Mouse (Mus musculus) naive thymus-derived CD4-positive, alpha-beta T cell, adult 5 months (primary cell): ENCODE results near the gene Mtmr4. TPM values are rescaled to one million over a fixed set of nuclear protein-coding genes. Genes with fewer than 3 reads are reported as not detected.

Experiments used
- polyA plus RNA-seq: library from polyadenylated mRNA; unstranded; fragments of 100-300 nt; shearing (Covaris generic); gene quantifications from one replicate; pipeline ENCODE4 v1.2.1, GENCODE M21; 2017

Gene Mtmr4
- polyA plus RNA-seq = 25.7 TPM

DNA sequence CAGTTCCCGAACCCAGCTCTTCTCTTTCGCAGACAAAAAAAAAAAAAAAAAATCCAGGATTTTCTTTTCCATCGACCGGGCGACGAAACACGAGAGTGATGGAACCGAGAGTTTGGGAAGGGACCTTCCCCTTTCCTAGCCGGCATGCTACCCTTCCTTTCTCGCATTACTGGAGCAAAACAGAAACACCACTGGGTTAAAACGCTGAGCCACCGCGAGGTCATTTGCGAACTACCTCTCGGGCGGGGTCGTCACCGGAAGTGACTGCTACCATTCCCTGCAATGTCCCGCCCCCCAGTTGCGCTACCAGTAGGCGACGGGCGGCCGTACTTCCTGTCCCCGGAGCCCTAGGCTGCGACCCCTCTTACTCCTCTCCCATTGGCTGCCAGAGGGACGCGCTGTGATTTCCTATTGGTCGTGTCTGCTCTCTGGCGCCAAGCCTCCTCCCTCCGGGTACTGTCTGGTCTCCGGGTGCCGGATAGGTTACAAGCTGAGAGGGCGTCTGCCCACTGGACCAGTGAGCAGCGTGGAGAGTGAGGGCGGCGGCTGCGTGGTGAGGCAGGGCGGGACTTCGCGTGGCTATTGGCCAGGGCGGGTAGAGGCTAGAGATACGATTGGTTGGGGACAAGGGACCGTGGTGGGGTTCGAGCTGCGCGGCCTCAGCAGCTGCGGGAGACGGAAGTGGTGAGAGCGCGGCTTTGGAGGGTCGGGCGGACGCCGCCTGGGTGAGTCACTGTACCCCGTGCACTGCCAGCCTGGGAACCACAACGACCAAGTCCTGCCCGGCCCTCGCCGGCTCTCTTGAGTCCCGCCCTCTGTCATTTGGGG, at the start of gene Mtmr4:
Gene Mtmr4 (plus strand): TSS at position 637 of the 828 bp plus-strand sequence.

DNA sequence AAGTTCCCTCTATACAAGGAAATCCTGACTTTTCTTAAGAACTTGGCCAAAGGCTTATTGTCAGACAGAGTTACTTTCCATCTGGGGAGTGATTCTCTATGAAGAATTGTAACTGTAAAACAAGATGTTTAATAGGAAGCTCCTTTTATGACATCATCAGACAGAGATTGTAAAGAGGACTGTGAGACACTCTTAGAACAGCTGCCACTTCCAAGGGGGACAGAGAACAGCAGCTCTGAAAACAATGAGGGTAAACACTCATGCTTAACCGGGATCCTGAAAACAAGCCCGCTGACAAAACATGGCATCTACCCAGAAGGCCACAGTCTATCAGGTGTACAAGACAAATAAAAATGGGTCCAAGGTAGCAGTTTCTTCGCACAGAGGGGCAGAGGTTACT, 25.5 kb upstream of the Mtmr4 start, which contains the start of gene Gm11492:
Gene Gm11492 (plus strand): TSS at position 153 of the 400 bp plus-strand sequence.

DNA sequence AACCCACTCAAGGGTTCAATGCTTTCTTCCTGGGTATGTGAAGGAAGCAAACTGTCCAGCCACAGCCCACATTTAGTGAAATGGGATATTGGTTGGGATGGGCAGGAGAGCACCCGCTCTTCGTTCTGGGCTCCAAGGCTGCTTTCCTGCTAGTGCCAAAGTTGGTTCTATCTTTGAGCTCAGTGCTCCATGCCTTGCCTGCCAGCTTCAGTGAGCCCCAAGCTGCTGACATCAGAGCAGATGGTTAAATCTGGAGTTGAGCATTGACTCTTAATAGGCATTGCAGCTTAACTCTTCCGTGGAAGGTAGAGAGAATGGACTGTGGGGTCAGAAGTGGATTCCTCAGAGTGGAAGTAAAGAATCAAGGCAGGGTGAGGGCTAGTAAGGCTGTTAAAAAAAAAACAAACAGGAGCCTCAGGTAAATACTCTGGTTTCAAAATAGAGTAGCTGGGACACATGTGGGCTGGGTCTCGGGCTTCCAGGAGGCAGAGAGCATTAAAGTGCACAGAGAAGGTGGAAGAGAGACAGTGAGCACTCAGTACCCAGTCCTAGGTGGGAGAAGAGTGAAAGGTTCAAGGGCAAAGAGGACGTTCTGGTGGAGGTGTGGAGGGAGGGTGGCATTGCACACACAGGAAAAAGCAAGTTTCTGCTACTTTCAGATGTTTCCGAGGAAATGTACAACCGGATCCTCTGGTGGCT, 23.6 kb upstream of the Mtmr4 start, which contains the start of gene Sept4:
Gene Sept4 (plus strand): TSS at position 649 of the 699 bp plus-strand sequence.

DNA sequence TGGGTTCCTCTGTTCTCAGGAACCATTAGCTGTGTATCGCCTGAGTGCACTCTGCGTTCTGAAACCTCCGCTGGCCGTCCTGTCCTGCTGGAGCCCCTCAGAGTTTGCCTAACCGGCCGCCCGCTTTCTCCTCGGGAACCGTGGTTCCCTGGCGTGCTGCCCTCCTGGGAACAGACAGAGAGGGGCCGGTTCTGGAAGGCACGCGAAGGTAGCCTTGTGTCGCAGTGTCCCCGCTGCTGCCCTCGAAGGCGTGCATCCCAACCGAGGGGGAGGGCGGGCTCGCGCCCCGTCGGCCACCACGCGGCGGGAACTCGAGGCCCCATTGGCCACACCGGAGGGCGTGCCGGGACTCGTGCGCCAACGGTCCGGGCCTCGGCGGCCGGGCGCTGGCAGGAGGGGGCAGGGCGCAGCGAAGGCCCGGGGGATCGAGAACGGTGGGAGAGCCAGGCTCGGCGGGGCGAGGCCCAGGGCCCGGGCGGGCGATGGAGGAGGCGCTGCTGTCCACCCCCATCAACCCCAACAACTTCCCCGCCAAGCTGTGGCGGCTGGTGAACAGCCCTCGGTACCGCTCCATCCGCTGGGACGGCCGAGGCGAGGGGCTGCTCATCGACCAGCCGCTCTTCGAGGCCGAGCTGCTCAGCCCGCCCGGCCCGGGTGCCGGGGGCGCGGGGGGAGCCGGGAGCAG, 25.0 kb downstream of the Mtmr4 start, which contains the start of gene Hsf5:
Gene Hsf5 (plus strand): TSS at position 375 of the 685 bp plus-strand sequence.

DNA sequence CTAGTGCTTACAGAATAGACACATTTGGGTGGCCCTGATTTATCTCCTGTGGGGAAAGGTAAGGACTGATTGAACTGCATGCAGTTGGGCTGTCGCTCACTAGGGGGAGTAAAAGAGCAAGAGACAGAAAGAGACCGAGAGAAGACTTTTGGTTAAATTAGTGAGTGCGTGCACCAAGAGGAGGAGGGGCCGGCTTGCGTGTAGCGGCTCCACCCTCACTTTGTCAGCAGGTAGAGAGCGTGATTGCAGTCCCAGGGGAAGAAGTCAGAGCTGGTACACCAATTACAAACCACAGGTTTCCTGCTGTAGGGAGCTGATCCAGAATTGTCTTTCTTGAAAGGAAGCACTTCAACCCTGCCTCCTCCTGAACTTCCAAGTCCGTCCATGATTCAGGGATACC, 70.4 kb downstream of the Mtmr4 start, which contains the start of gene Rnf43:
Gene Rnf43 (plus strand): TSS at position 316 of the 400 bp plus-strand sequence.

Other genes with a start within 250 kb of the Mtmr4 start
- not detected for gene Ppm1e, start 233.1 kb upstream of the Mtmr4 start, polyA plus RNA-seq
- gene Rad51c, start 187.2 kb upstream of the Mtmr4 start, polyA plus RNA-seq = 0.78 TPM
- gene Tex14, start 187.1 kb upstream of the Mtmr4 start, polyA plus RNA-seq = 0.22 TPM
- not detected for gene Gm11492, start 25.5 kb upstream of the Mtmr4 start, polyA plus RNA-seq
- gene Sept4, start 23.3 kb upstream of the Mtmr4 start, polyA plus RNA-seq = 1.8 TPM
- gene Hsf5, start 25.0 kb downstream of the Mtmr4 start, polyA plus RNA-seq = not detected
- gene Rnf43, start 70.6 kb downstream of the Mtmr4 start, polyA plus RNA-seq = 5.7 TPM
- 506 TPM for gene Supt4a, start 145.4 kb downstream of the Mtmr4 start, polyA plus RNA-seq
- 2.3 TPM for gene Tspoap1, start 168.4 kb downstream of the Mtmr4 start, polyA plus RNA-seq
- not detected for gene Mpo, start 201.4 kb downstream of the Mtmr4 start, polyA plus RNA-seq
- gene Lpo, start 236.1 kb downstream of the Mtmr4 start, polyA plus RNA-seq = not detected